Mouse (Mus musculus) MEL (cell line): ENCODE measurements around the gene Supt7l.

Experiments
- CTCF ChIP-seq, 3 experiments: IDR thresholded peaks in 2 of 3; conservative IDR thresholded peaks in 1 of 3; 2 replicates each; pipeline ENCODE4 v1.5.1; 2011 to 2012; ENCODE audit warnings: low read length in 3 of 3, low read depth in 2 of 3, mild to moderate bottlenecking in 2 of 3, improper control_type of control experiment in 1 of 3, inconsistent platforms in 1 of 3, mixed read lengths in 1 of 3, moderate library complexity in 1 of 3; ENCODE audit not compliant: control insufficient read depth in 1 of 3, insufficient read depth in 1 of 3, poor library complexity in 1 of 3, severe bottlenecking in 1 of 3
- MAX ChIP-seq: IDR thresholded peaks from 2 replicates; pipeline ENCODE4 v1.6.1; 2011; ENCODE audit warnings: low read length, improper control_type of control experiment
- MXI1 ChIP-seq: IDR thresholded peaks from 2 replicates; pipeline ENCODE4 v1.6.1; 2011; ENCODE audit warnings: mild to moderate bottlenecking, low read depth, low read length, improper control_type of control experiment
- POLR2A ChIP-seq, 2 experiments: IDR thresholded peaks; 2 replicates each; pipeline ENCODE4 v1.6.1; 2011 to 2012; ENCODE audit warnings: low read length in 2 of 2, mild to moderate bottlenecking in 2 of 2, control low read depth in 1 of 2, improper control_type of control experiment in 1 of 2, low read depth in 1 of 2, moderate library complexity in 1 of 2; ENCODE audit not compliant: control insufficient read depth in 1 of 2, insufficient read depth in 1 of 2, poor library complexity in 1 of 2

DNA sequence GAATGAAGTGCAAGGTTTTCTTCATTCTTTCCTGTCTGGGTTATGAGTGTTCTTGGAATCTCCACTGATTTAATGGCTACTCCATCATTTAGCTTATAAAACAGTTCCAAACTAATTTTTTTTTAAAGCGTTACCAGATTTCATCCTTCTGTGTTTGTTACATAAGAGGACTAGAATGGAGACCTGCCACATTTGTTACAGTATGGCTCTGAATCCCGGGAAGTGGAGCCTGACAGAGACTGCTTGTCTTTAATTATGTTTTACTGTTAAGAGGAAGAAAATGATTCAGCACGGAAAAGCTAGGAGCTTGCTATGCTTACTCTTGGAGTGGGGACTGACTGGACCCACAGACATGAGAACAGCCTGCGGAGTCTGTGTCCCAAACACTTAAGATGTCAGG, 47.1 kb downstream of the Supt7l start:
- TF ChIP-seq CTCF (IDR thresholded peaks at IDR 0.05 in 2 of 3, conservative IDR thresholded peaks at IDR 0.05 in 1 of 3; ENCODE audit: control insufficient read depth in 1 of 3, insufficient read depth in 1 of 3, low read depth in 2 of 3, low read length in 3 of 3, poor library complexity in 1 of 3, severe bottlenecking in 1 of 3) (no peak), MXI1 (no peak), MAX (no peak), POLR2A (IDR thresholded peaks at IDR 0.05; ENCODE audit: control insufficient read depth in 1 of 2, insufficient read depth in 1 of 2, low read depth in 1 of 2, low read length in 2 of 2, poor library complexity in 1 of 2) (no peak)
